In genomic region chr10:69888399-69888798, GRCm38 (mm10) we compare ENCODE assay signal across 8 mouse cellular contexts.
DNase-seq lines count a peak whose midpoint lies in the region; ATAC-seq lines count a peak whose summit lies in the region.

No protein-coding gene starts in this region.

- peak; percentile 66 for ATAC-seq in frontal cortex, adult (ENCODE audit: low TSS enrichment)
- ATAC-seq in common myeloid progenitor, adult 5-6 weeks (replicated peaks; ENCODE audit: low read depth, poor library complexity, severe bottlenecking): peak; percentile 96

- no peak for DNase-seq in frontal cortex, postnatal 10 days (ENCODE audit: low spot score in 2 of 2)
- peak; percentile 16 to 39 for DNase-seq in B cell, adult 2 months
- DNase-seq in heart, adult 8-10 months (ENCODE audit: low spot score): peak; percentile 87
- peak; percentile 79 for DNase-seq in kidney, adult 9 months
- peak; percentile 88 for DNase-seq in lung, postnatal 10 days
- DNase-seq in testis, postnatal 10 days (ENCODE audit: low spot score): peak; percentile 60

Comparison
In these comparisons a context has a peak if more than half of its experiments do, and no peak if none do; other contexts are left out.
1. DNase-seq: peak in B cell, adult 2 months (2 of 2), heart, adult 8-10 months (single experiment), kidney, adult 9 months (single experiment), lung, postnatal 10 days (single experiment) and testis, postnatal 10 days (single experiment); none in frontal cortex, postnatal 10 days (0 of 2).